Mouse (Mus musculus): ENCODE measurements around the gene Arhgap32. TPM values are rescaled to one million over a fixed set of nuclear protein-coding genes. Genes with fewer than 3 reads are reported as not detected.
A peak's percentile ranks its signal among the peaks of the same experiment; 100 is the strongest.

The Arhgap32 gene
- polyA plus RNA-seq, 1 experiment from 2014 or later: 20.8 TPM

DNA sequence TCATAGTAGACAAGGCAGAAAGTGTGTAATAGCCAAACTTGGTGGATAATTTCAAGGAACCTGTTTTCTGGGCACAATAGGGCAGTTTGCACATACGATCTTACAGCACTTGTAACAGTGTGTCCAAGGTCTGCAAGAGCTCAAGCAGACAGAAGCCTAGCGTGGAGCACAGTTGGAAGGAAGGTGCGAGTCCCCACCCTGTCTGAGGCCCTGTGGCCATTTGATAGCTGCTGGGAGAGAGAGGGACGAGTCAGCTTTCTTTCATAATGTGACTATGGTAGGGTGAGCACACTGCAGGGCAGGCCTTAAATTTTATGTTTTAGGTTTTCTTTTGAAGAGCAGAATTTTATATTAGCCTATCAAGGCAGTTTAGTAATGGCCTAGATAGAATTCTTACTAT is 117.7 kb downstream of the Arhgap32 start:
- Histone ChIP-seq H3K9me3 (ENCODE audit: control insufficient read depth, low read length) (no peaks in the 10 kb centered on the region), H3K27me3 (ENCODE audit: control insufficient read depth, insufficient read depth, low read length) (no peaks in the 10 kb centered on the region), H3K36me3 (ENCODE audit: control insufficient read depth, insufficient read depth, low read length) (no peaks in the 10 kb centered on the region), H3K4me2 (ENCODE audit: low read depth, low read length) (no peak overlapping the region), H3K4me3 (ENCODE audit: low read depth, low read length) (no peak overlapping the region), H3K9ac (replicated peaks; ENCODE audit: low read depth, low read length) (no peak overlapping the region), H3K27ac (ENCODE audit: low read depth, low read length) (no peak overlapping the region), H3K4me1 (ENCODE audit: control insufficient read depth, insufficient read depth, low read length) (no peaks in the 10 kb centered on the region)
- WGBS: 82% methylated on average over 4 of the region's 4 CpGs
- ATAC-seq (ENCODE audit: low read depth): no peak

GRCm38 (mm10) chr9:32234767-32235489 is 119.0 kb downstream of the Arhgap32 start:
- Histone ChIP-seq H3K4me2 (ENCODE audit: low read depth, low read length) (no peak overlapping the region), H3K4me3 (ENCODE audit: low read depth, low read length) (no peak overlapping the region), H3K36me3 (ENCODE audit: control insufficient read depth, insufficient read depth, low read length) (no peaks in the 10 kb centered on the region), H3K27me3 (ENCODE audit: control insufficient read depth, insufficient read depth, low read length) (no peaks in the 10 kb centered on the region), H3K27ac (ENCODE audit: low read depth, low read length) (no peak overlapping the region), H3K4me1 (ENCODE audit: control insufficient read depth, insufficient read depth, low read length) (no peaks in the 10 kb centered on the region), H3K9me3 (ENCODE audit: control insufficient read depth, low read length) (no peaks in the 10 kb centered on the region), H3K9ac (replicated peaks; ENCODE audit: low read depth, low read length) (no peak overlapping the region)
- ATAC-seq (ENCODE audit: low read depth): no peak
- 91% methylated on average over 3 of the region's 3 CpGs for WGBS

- Histone ChIP-seq H3K27me3 (ENCODE audit: control insufficient read depth, insufficient read depth, low read length) (no peaks in the 10 kb centered on the region), H3K9me3 (ENCODE audit: control insufficient read depth, low read length) (no peaks in the 10 kb centered on the region), H3K4me2 (ENCODE audit: low read depth, low read length) (no peak overlapping the region), H3K4me3 (ENCODE audit: low read depth, low read length) (no peak overlapping the region), H3K4me1 (ENCODE audit: control insufficient read depth, insufficient read depth, low read length) (no peaks in the 10 kb centered on the region), H3K9ac (replicated peaks; ENCODE audit: low read depth, low read length) (no peak overlapping the region), H3K27ac (ENCODE audit: low read depth, low read length) (no peak overlapping the region), H3K36me3 (ENCODE audit: control insufficient read depth, insufficient read depth, low read length) (no peaks in the 10 kb centered on the region)
- no peak for ATAC-seq (ENCODE audit: low read depth)
- 84% methylated on average over 10 of the region's 10 CpGs for WGBS
Observed at GRCm38 (mm10) chr9:32238899-32239298, 123.0 kb downstream of the Arhgap32 start.

GRCm38 (mm10) chr9:32239427-32239826 is 123.5 kb downstream of the Arhgap32 start:
- no peak overlapping the region for H3K9ac ChIP-seq (replicated peaks; ENCODE audit: low read depth, low read length)
- no peaks in the 10 kb centered on the region for H3K36me3 ChIP-seq (ENCODE audit: control insufficient read depth, insufficient read depth, low read length)
- no peak for ATAC-seq (ENCODE audit: low read depth)
- H3K27me3 ChIP-seq (ENCODE audit: control insufficient read depth, insufficient read depth, low read length): no peaks in the 10 kb centered on the region
- no peak overlapping the region for H3K4me2 ChIP-seq (ENCODE audit: low read depth, low read length)
- H3K9me3 ChIP-seq (ENCODE audit: control insufficient read depth, low read length): no peaks in the 10 kb centered on the region
- WGBS: 96% methylated on average over 10 of the region's 10 CpGs
- H3K4me3 ChIP-seq (ENCODE audit: low read depth, low read length): no peak overlapping the region
- H3K27ac ChIP-seq (ENCODE audit: low read depth, low read length): no peak overlapping the region
- H3K4me1 ChIP-seq (ENCODE audit: control insufficient read depth, insufficient read depth, low read length): no peaks in the 10 kb centered on the region

DNA sequence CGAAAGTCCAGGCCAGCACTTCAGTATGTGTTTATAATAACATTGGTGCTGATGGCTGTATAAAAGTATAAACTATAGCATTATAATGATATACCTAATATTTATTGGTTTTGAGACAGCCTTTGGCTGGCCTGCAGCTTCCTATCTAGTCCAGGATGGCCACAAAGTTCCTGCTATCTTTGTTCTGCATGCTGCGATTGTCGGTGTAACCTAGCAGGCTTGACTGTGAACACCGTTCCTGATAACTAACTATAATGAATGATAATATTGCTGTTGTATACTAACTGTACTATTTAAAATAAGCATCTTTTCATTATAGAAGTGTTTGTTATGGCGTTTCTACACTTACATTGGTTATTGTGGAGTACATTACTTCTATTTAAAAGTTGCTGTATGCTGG is 124.5 kb downstream of the Arhgap32 start:
- WGBS: 92% methylated on average over 5 of the region's 5 CpGs
- H3K4me1 ChIP-seq (ENCODE audit: control insufficient read depth, insufficient read depth, low read length): no peaks in the 10 kb centered on the region
- H3K4me3 ChIP-seq (ENCODE audit: low read depth, low read length): no peak overlapping the region
- H3K4me2 ChIP-seq (ENCODE audit: low read depth, low read length): no peak overlapping the region
- no peak overlapping the region for H3K27ac ChIP-seq (ENCODE audit: low read depth, low read length)
- no peak overlapping the region for H3K9ac ChIP-seq (replicated peaks; ENCODE audit: low read depth, low read length)
- no peaks in the 10 kb centered on the region for H3K27me3 ChIP-seq (ENCODE audit: control insufficient read depth, insufficient read depth, low read length)
- no peaks in the 10 kb centered on the region for H3K36me3 ChIP-seq (ENCODE audit: control insufficient read depth, insufficient read depth, low read length)
- no peaks in the 10 kb centered on the region for H3K9me3 ChIP-seq (ENCODE audit: control insufficient read depth, low read length)
- ATAC-seq (ENCODE audit: low read depth): no peak

DNA sequence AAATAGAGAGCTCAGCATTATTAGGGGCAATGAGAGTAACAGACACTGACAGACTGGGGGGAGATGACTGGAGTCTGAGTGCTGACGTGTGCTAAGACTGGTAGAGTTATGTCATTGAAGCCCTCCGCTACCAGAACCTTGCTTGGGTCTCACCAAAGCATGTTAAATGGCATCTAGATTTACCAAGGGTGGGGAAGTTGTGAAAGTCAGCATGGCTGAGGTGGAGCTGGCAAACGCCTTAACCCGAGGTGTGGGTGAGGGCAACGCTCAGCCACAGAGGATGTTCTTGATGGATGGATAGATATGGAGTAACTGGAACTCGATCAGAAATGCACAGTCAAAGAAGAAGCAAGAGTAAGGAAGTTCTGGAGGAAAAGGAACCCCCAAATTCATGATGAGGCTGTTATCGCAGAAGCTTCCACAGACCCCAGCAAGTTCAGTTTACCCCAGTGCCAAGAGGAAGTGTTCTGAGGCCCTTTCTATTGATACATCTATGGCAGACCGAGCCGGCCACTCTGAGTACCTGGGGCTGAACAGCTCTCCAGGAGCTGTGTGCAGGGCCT is 125.8 kb downstream of the Arhgap32 start:
- Histone ChIP-seq H3K27me3 (ENCODE audit: control insufficient read depth, insufficient read depth, low read length) (no peaks in the 10 kb centered on the region), H3K9ac (replicated peaks; ENCODE audit: low read depth, low read length) (no peak overlapping the region), H3K9me3 (ENCODE audit: control insufficient read depth, low read length) (no peaks in the 10 kb centered on the region), H3K4me2 (ENCODE audit: low read depth, low read length) (no peak overlapping the region), H3K27ac (ENCODE audit: low read depth, low read length) (no peak overlapping the region), H3K4me3 (ENCODE audit: low read depth, low read length) (no peak overlapping the region), H3K4me1 (ENCODE audit: control insufficient read depth, insufficient read depth, low read length) (peaks cover 7% of the 10 kb centered on the region; the same call in 1 of the 2 replicates), H3K36me3 (ENCODE audit: control insufficient read depth, insufficient read depth, low read length) (no peaks in the 10 kb centered on the region)
- ATAC-seq (ENCODE audit: low read depth): no peak
- 93% methylated on average over 9 of the region's 9 CpGs for WGBS

GRCm38 (mm10) chr9:32242921-32243617 is 127.1 kb downstream of the Arhgap32 start:
- H3K36me3 ChIP-seq (ENCODE audit: control insufficient read depth, insufficient read depth, low read length): no peaks in the 10 kb centered on the region
- no peak overlapping the region for H3K4me2 ChIP-seq (ENCODE audit: low read depth, low read length)
- no peaks in the 10 kb centered on the region for H3K27me3 ChIP-seq (ENCODE audit: control insufficient read depth, insufficient read depth, low read length)
- H3K4me1 ChIP-seq (ENCODE audit: control insufficient read depth, insufficient read depth, low read length): peaks cover 7% of the 10 kb centered on the region; the same call in 1 of the 2 replicates
- no peak overlapping the region for H3K4me3 ChIP-seq (ENCODE audit: low read depth, low read length)
- ATAC-seq (ENCODE audit: low read depth): no peak
- H3K9ac ChIP-seq (replicated peaks; ENCODE audit: low read depth, low read length): no peak overlapping the region
- 74% methylated on average over 2 of the region's 2 CpGs for whole genome bisulfite sequencing
- H3K27ac ChIP-seq (ENCODE audit: low read depth, low read length): no peak overlapping the region
- H3K9me3 ChIP-seq (ENCODE audit: control insufficient read depth, low read length): no peaks in the 10 kb centered on the region

DNA sequence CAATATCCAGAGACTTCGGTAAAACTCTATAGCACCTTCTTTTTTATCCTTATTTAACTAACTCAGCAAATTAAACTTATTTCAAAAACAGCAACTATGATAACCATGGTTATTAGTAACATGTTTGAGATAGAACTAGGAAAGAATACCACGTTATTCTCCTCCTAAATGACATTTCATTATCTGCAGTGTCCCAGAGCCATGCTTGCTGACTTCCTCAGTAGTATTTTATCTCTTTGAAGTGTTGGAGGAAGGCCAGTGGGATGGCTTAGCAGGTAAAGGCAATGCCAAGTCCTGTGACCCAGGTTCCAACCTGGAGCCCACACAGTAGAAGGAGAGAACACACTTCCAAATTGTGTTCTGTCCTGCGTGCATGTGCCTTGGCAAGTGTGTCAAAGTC is 129.3 kb downstream of the Arhgap32 start:
- Histone ChIP-seq H3K36me3 (ENCODE audit: control insufficient read depth, insufficient read depth, low read length) (peaks cover under 1% of the 10 kb centered on the region; the same call in 1 of the 2 replicates), H3K27me3 (ENCODE audit: control insufficient read depth, insufficient read depth, low read length) (no peaks in the 10 kb centered on the region), H3K9me3 (ENCODE audit: control insufficient read depth, low read length) (no peaks in the 10 kb centered on the region), H3K4me3 (ENCODE audit: low read depth, low read length) (no peak overlapping the region), H3K4me1 (ENCODE audit: control insufficient read depth, insufficient read depth, low read length) (peaks cover 7% of the 10 kb centered on the region; the same call in 1 of the 2 replicates), H3K9ac (replicated peaks; ENCODE audit: low read depth, low read length) (no peak overlapping the region), H3K27ac (ENCODE audit: low read depth, low read length) (no peak overlapping the region), H3K4me2 (ENCODE audit: low read depth, low read length) (no peak overlapping the region)
- WGBS: 94% methylated on average over 3 of the region's 3 CpGs
- ATAC-seq (ENCODE audit: low read depth): no peak

DNA sequence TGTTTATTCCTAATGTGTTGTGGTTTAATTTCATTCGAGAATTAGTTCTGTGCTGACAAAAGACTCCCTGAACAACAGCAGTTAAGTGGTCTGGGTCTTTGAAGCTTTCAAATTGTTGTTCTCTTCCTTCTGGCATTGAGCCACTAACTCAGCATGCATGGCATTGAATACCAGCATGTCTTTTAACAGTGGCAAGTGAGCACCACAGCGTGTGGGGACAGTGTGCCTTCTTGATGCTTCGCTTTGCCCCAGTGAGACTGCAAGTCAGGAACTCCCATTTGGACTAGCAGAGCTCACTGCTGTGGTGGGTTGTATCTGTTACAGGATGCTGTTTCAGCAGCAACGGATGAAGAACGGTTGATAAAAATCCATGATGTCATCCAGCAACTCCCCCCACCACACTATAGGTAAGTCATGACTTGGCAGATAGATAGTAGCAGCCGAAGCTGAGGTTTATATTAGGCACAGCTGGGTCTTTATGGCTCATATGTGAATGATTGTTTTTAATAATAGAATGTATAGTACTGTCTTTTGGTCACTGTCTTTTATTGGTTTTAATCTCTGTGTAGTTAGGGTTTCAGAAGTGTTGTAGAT is 130.3 kb downstream of the Arhgap32 start:
- Histone ChIP-seq H3K27ac (ENCODE audit: low read depth, low read length) (no peak overlapping the region; the same call in 1 of the 2 replicates), H3K4me2 (ENCODE audit: low read depth, low read length) (no peak overlapping the region)
- peak; percentile 80 for ATAC-seq (ENCODE audit: low read depth)

More for the DNA sequence above, 130.3 kb downstream of the Arhgap32 start:
- Histone ChIP-seq H3K9ac (replicated peaks; ENCODE audit: low read depth, low read length) (no peak overlapping the region), H3K4me1 (ENCODE audit: control insufficient read depth, insufficient read depth, low read length) (peaks cover 7% of the 10 kb centered on the region; the same call in 1 of the 2 replicates), H3K27me3 (ENCODE audit: control insufficient read depth, insufficient read depth, low read length) (no peaks in the 10 kb centered on the region), H3K9me3 (ENCODE audit: control insufficient read depth, low read length) (no peaks in the 10 kb centered on the region), H3K36me3 (ENCODE audit: control insufficient read depth, insufficient read depth, low read length) (peaks cover 6% of the 10 kb centered on the region; the same call in 1 of the 2 replicates), H3K4me3 (ENCODE audit: low read depth, low read length) (no peak overlapping the region)
- 33% methylated on average over 6 of the region's 6 CpGs for WGBS
